Mouse (Mus musculus) adrenal gland, postnatal 36 days (tissue): ENCODE results near the gene Lfng. TPM values are rescaled to one million over a fixed set of nuclear protein-coding genes. Genes with fewer than 3 reads are reported as not detected.

ENCODE experiments used
- DNase-seq, 2 experiments: peaks; one replicate each; pipeline ENCODE4 v3.0.0; 2021; ENCODE audit warnings: mixed read lengths in 1 of 2
- total RNA-seq, 2 experiments: library from RNA; stranded (reverse); gene quantifications; 2 replicates each; pipeline ENCODE4 v1.2.3; 2021

The Lfng gene
- total RNA-seq, 2 experiments from 2014 or later = 9.6 to 12.7 TPM

DNA sequence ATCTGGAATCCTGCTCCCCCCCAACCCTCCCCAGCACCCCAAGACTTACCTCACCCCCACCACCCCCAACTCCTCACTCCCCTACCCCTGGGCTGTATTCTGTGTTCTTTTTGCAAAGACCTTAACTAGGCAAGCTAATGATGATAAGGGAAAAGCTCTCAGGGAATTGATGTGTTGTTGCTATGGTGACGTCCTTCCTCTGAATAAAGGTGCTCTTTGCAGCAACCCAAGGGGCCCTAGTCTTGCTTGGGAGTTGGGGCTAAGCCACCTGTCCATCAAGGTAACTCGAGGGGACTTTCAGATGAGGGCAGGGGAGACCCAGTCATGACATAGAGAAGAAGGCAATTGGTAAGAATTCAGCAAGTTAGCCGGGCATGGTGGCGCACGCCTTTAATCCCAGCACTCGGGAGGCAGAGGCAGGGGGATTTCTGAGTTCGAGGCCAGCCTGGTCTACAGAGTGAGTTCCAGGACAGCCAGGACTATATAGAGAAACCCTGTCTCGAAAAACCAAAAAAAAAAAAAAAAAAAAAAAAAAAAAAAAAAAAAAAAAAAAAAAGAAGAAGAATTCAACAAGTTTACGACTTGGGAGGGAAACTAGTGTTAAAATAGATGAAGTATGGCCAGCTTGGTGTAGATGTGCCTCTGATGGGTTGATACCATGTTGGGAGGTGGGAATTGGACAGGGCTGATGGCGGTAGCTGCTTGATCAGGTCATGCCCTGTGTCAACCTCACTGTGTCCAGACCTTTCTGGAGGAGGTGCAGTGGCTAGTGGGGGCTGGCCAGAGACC lies 8.4 kb downstream of the Lfng start:
- no peak for DNase-seq

- no peak for DNase-seq
These were observed 9.0 kb downstream of the Lfng start for GRCm38 (mm10) chr5:140616110-140616503.

GRCm38 (mm10) chr5:140616691-140617090 lies 9.6 kb downstream of the Lfng start:
- peak; percentile 50 to 72 for DNase-seq

DNA sequence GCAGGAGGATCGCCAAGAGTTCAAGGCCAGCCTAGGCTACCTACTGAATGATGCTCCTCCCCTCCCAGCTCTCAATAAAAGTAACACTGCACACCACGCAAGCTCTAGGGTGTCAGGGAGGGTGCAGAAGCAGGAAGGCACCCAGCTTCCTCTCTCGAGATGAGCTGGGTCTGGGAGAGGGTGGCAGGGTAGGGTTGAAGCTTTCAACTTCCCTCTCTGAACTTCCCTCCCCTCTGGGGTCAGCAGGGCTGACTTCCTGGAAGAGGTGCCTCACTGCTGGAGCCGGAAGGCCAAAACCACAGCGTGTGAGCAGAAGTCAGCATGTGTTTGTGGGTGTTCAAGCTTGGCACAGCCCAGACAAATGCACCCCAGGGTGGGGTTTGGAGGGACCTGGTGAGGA lies 10.6 kb downstream of the Lfng start:
- DNase-seq = peak; percentile 44 to 58

GRCm38 (mm10) chr5:140619151-140619771 lies 12.1 kb downstream of the Lfng start:
- peak; percentile 74 to 86 for DNase-seq

- DNase-seq = no peak
These were observed 13.0 kb downstream of the Lfng start for GRCm38 (mm10) chr5:140619895-140620736.

- no peak for DNase-seq
These were observed 14.0 kb downstream of the Lfng start for GRCm38 (mm10) chr5:140621092-140621491.

- peak; percentile 66 for DNase-seq
These were observed 14.4 kb downstream of the Lfng start for GRCm38 (mm10) chr5:140621517-140621916.

DNA sequence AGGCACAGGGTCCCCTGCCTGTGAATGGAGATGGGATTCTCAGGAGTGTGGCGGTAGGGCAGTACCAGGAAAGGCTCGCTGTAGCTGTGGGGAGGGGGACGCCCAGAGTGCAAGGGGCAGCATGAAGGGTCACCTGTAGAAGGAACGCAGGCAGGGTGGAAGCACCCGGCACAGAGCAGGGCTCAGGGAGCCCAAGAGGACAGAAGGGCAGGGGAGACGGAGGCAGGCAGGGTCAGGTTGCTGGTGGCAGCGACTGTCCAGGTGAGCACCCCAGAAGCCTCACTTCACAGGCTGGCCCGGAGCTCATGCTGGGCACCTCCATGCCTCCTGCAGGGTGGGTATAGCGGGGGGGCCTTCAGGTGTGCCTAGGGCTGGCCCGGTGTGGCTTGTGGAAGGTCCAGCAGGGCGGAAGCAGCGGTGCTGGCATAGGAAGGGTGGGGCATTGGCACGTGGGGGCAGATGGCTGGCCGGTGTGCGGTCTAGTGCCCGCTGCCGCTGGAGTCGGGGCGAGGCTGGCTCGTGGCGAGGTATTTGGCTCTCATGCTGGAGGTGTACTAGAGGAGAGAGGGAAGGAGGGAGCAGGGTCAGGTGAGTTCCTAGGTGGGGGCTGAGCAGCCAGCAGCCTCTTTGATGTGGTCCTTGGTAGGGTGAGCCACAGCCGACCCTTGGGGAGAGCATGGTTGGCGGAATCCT lies 16.0 kb downstream of the Lfng start:
- no peak for DNase-seq

DNA sequence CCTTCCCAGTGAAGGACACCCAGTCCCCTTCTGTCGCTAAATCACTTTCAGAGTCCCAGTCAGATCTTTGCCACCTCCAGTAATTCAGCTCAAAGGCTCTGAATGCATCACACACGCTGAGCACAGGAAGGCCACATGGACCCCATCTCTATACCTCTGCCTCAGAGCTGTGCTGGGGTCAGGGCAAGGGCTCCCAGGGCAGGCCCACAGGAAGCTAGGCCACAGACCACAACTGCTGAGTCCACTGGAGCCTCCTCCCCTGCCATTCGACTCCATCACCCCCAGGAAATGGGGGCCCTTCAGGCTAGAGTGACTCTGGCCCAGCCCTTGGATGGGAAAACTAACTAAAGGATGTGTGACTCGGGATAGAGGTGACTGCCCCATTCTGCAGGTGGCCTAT lies 16.7 kb downstream of the Lfng start:
- no peak for DNase-seq

GRCm38 (mm10) chr5:140624238-140624637 lies 17.1 kb downstream of the Lfng start:
- no peak for DNase-seq

GRCm38 (mm10) chr5:140624961-140625360 lies 17.8 kb downstream of the Lfng start:
- no peak for DNase-seq

DNA sequence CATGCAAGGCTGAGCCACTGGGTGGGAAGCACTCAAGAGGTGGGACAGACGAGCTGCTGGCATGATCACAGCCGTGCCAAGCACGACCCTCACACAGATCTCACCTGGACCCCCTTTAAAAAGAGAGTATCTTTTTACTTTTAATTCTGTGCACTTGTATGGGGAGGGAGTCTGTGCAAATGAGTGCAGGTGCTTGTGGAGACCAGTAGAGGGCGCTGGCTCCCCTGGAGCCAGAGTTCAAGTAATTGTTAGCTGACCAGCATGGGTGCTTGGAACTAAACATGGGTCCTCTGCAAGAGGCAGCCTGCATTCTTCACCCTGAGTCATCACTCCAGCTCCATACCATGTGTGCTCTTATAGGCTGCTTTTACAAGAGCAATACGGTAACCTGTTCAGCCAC lies 20.5 kb downstream of the Lfng start:
- no peak for DNase-seq

GRCm38 (mm10) chr5:140628995-140629394 lies 21.9 kb downstream of the Lfng start:
- DNase-seq = no peak

DNA sequence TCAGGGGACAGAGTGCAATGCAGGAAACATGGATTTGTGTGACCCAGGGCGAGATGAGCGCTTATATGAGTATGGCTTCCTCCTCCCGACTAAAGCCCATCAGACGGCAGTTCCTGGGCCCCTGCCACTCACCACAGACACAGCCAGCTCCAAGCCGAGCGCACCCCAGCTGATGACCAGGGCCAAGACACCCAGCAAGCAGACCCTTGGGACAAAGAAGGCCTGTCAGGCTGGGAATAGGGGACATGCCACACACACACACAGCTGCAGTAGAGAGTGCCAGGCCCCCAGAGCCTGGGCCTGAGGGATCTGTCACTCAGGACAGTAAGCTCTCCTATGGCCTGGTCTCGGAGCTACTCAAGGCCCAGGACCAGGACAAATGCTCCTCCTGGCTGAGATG lies 26.3 kb downstream of the Lfng start:
- no peak for DNase-seq

DNA sequence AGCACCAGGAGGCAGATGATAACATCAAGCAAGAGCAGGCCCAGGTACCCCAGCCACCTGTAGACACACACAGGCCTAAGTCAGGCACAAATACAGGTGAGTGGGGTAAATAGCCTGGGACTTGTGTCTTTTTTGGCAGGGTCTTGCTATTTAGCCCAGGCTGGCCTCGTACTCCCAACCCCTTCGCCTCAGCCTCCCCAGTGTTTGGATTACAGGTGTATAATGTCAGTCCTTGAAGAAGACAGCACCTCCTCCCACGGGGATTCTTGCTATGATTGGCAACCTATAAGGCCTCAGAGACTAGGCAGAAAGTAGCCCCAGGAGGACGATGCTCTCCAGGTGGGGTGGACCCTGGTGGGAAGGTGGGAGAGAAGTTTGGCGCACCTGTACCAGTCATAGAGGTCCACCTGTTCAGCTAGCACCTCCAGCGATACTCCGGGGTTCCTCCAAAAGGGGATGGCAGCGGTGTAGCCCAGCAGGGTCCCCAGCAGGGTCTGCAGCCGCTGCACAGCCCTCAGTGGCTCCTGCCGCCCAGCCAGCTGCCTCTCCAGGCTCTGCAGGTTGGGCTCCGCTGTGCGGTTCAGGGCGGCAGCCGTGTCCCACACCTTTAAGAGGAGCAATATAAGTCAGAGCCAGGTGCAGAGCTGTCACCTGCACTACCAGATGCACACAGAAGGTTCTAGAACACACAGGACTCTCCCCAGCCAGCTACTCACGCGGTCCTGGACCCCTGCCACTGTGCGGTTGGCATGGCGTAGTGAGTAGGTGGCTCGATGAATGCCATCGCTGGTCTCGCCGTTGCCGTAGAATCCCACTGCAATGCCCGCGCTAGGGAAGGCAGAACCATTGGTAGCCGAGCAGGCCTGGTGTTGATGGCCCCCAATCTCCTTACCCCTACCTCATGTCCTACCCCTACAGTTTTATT lies 27.9 kb downstream of the Lfng start:
- no peak for DNase-seq

GRCm38 (mm10) chr5:140636316-140637057 lies 29.4 kb downstream of the Lfng start:
- DNase-seq = no peak

- DNase-seq = peak in 1 of 2 experiments; percentile 56
These were observed 29.9 kb downstream of the Lfng start for GRCm38 (mm10) chr5:140637058-140637410.

GRCm38 (mm10) chr5:140637989-140638388 lies 30.9 kb downstream of the Lfng start:
- no peak for DNase-seq

DNA sequence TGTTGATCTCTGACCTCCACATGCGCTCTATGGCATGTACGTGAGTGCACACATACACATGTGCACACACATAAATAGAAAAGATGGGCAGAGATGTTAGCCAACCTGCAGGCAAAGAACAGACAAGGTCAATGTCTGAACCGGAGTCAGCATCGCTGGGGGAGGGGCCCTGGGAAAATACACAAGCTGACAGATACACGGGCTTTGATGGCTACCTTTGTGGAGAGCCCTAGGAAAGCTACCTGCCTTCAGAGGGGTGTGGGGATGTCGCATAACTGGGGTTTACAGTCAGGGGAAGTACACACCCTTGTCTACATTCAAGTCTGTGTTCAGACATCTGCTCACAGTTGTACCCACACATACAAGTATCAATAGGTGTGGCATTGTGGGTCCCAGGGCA lies 31.4 kb downstream of the Lfng start:
- no peak for DNase-seq
